Mouse (Mus musculus) megakaryocyte, embryonic 14.5 days (primary cell): ENCODE data around the gene 1110002E22Rik.

Experiments used
- FLI1 ChIP-seq: IDR thresholded peaks from 2 replicates; pipeline ENCODE4 v1.6.1; 2012; ENCODE audit warnings: low read length, inconsistent platforms, mixed read lengths
- GATA1 ChIP-seq: IDR thresholded peaks from 3 replicates; pipeline ENCODE4 v1.6.1; 2012; ENCODE audit warnings: mixed read lengths, low read length, inconsistent platforms, borderline replicate concordance

DNA sequence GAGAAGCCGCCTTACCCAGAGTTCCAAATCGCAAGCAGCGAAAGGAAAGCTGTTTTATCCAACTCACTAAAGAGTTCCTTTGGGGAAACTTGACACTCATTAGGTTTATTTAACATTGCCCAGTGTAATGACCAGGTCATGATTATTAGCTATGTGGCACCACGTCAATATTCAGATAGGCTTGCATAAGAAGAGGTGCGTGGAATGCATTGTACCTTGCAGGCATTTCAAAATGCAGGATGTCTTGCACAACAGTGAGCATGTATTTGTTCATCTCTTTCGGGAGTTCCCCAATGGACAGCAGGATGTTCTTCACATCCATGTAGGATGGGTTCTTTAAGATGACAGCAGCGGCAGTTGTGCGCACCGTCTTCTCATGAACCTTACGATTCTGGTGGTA, 42.0 kb downstream of the 1110002E22Rik start:
- TF ChIP-seq GATA1: no peak
- no peak for TF ChIP-seq FLI1
